Mouse (Mus musculus) G1E (cell line): Measurements from ENCODE around the gene Timp4. TPM values are rescaled to one million over a fixed set of nuclear protein-coding genes. Genes with fewer than 3 reads are reported as not detected.

Experiments used
- ATAC-seq: 2 replicates; pipeline ENCODE4 v1.8.0; 2016; ENCODE audit warnings: mild to moderate bottlenecking; ENCODE audit not compliant: insufficient number of reproducible peaks, poor library complexity, low FRiP score, severe bottlenecking; ENCODE audit errors: extremely low read depth
- DNase-seq: peaks from one replicate; pipeline ENCODE4 v3.0.0; 2012; ENCODE audit warnings: low spot score
- H3K27me3 ChIP-seq: 2 replicates; pipeline ENCODE4 v1.6.1; 2012; ENCODE audit warnings: mild to moderate bottlenecking, low read length, inconsistent platforms; ENCODE audit not compliant: insufficient read depth
- H3K36me3 ChIP-seq: replicated peaks from 2 replicates; pipeline ENCODE3; 2012; ENCODE audit warnings: mild to moderate bottlenecking, inconsistent platforms
- H3K4me1 ChIP-seq: 2 replicates; pipeline ENCODE4 v1.6.1; 2012; ENCODE audit warnings: low read depth, low read length, inconsistent platforms, mixed read lengths; ENCODE audit not compliant: insufficient read depth
- H3K4me3 ChIP-seq: 2 replicates; pipeline ENCODE4 v1.5.1; 2012; ENCODE audit warnings: low read depth, mild to moderate bottlenecking, inconsistent platforms, low read length, moderate library complexity, mixed read lengths
- H3K9me3 ChIP-seq: replicated peaks from 2 replicates; pipeline ENCODE4 v1.6.1; 2012; ENCODE audit warnings: inconsistent platforms
- CTCF ChIP-seq: IDR thresholded peaks from 2 replicates; pipeline ENCODE4 v1.5.1; 2012; ENCODE audit warnings: low read depth, low read length, inconsistent platforms, mixed read lengths
- GATA1 ChIP-seq: IDR thresholded peaks from 2 replicates; pipeline ENCODE4 v1.6.1; 2012; ENCODE audit warnings: borderline replicate concordance, low read length, inconsistent platforms, mixed read lengths
- GATA2 ChIP-seq: IDR thresholded peaks from 2 replicates; pipeline ENCODE4 v1.6.1; 2012; ENCODE audit warnings: low read depth, low read length, inconsistent platforms, borderline replicate concordance
- POLR2AphosphoS5 ChIP-seq: IDR thresholded peaks from 2 replicates; pipeline ENCODE4 v1.6.1; 2012; ENCODE audit warnings: low read depth, low read length, inconsistent platforms; ENCODE audit not compliant: insufficient replicate concordance
- TAL1 ChIP-seq: conservative IDR thresholded peaks from 2 replicates; pipeline ENCODE4 v1.6.1; 2012; ENCODE audit warnings: low read depth, low read length, inconsistent platforms, mixed read lengths
- polyA plus RNA-seq: library from polyadenylated mRNA; stranded (reverse); fragments of >175 nt; gene quantifications from 2 replicates; pipeline ENCODE4 v1.2.3, GENCODE M21; 2012
- total RNA-seq, 2 experiments: library from RNA; stranded (forward) in 1 of 2; stranded (reverse) in 1 of 2; fragments of 200-1000 nt in 1 of 2; fragments of >200 nt in 1 of 2; fragmentation: Nextera tagmentation in 1 of 2; gene quantifications; 2 replicates each; pipeline ENCODE4 v1.2.3; 2014 to 2017

Gene Timp4
- total and polyA plus RNA-seq, 3 experiments, result 0.11 TPM; not detected in 2

DNA sequence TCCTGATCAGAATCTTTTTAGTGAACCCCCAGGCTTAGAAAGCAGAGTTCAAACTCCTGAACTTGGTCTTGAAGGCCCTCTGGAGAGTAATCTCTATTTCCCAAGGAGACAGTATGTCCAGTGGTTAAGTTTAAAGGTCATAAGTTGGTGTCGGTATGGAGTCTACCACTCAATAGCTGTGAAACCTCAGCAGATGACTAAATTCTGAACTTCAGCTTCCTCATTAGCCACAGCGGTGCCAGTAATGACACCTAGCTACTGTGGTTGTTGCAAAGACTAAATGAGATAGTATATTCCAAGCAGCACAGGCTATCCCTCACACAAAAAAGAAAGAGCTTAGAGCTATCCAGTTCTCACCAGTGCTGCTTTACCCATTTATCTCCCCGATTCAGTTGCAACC is 36.2 kb upstream of the Timp4 start:
- ATAC-seq (no peak), DNase-seq (no peak)
- no peaks in the 10 kb centered on the region for H3K36me3 ChIP-seq
- no peak overlapping the region for H3K4me3 ChIP-seq
- TF ChIP-seq GATA1 (no peak), CTCF (no peak), GATA2 (no peak), POLR2AphosphoS5 (no peak), TAL1 (no peak)
- no peaks in the 10 kb centered on the region for H3K9me3 ChIP-seq
- H3K27me3 ChIP-seq, result peaks cover 6% of the 10 kb centered on the region; the same call in 1 of the 2 replicates
- H3K4me1 ChIP-seq, result no peaks in the 10 kb centered on the region

DNA sequence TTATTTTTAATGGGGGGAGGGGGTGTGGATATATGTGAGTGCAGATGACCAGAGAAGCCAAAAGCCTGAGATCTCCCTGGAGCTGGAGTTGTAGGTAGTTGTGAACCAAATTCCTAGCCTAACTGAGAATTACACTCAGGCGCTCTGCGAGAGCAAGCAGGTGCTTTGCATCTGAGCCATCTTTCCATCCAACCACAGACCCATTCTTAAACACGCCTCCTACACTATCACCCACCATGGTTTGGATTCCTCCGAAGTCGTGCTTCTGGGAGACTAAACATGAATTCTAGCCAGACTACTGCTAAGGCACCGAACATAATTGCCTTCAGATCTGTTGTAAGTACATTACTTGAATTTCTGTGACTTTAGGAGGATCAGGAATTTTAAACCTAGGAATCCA is 34.4 kb upstream of the Timp4 start:
- TF ChIP-seq GATA1 (no peak), CTCF (no peak), GATA2 (no peak), POLR2AphosphoS5 (no peak), TAL1 (no peak)
- no peak for DNase-seq
- Histone ChIP-seq H3K36me3 (no peaks in the 10 kb centered on the region), H3K4me3 (no peak overlapping the region), H3K9me3 (no peaks in the 10 kb centered on the region), H3K4me1 (no peaks in the 10 kb centered on the region), H3K27me3 (peaks cover 2% of the 10 kb centered on the region; the same call in 1 of the 2 replicates)
- ATAC-seq, result no peak

DNA sequence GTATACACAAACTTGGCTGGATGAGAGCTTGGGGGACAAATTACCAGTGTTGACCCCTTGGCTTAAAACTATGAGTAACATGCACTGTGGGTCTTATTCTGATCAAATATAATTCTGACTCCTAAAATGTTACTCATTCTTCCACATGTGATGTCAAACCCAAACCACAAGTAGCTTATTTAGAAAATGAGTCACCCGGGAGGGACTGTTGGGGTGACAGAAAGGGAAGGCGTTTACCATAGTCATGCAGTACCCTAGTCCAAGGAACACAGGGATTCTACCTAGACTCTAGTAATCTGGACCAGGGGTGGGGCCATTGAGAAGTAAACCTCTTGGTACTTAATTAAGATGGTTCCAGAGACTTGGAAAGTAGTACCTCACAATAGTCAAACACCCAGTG is 32.1 kb upstream of the Timp4 start:
- H3K4me3 ChIP-seq, result no peak overlapping the region
- DNase-seq (no peak), ATAC-seq (no peak)
- H3K4me1 ChIP-seq, result no peaks in the 10 kb centered on the region
- TF ChIP-seq POLR2AphosphoS5 (no peak), GATA1 (no peak), GATA2 (no peak), CTCF (no peak), TAL1 (no peak)
- no peaks in the 10 kb centered on the region for H3K36me3 ChIP-seq
- H3K9me3 ChIP-seq, result no peaks in the 10 kb centered on the region
- H3K27me3 ChIP-seq, result peaks cover 2% of the 10 kb centered on the region; the same call in 1 of the 2 replicates

DNA sequence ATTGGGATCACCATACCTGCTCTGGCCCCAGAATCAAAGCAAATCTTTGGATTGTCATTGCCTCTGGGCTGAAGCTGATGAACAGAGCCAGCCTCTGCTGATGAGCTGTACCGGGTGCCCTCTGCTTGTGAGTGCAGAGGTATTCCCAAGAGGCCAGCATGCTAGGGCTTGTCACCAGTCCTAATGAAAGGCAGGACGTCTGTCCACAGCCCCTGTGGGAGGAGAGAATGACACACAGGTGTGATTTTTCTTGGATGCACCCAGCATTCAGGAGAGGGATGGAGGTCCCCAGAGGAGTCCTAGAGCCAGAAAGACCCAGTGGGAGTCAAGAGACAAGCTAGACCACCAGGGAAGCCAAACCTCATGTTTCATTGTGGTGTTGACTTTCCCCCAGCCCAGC is 27.6 kb upstream of the Timp4 start:
- ATAC-seq (no peak), DNase-seq (no peak)
- Histone ChIP-seq H3K27me3 (peaks cover 11% of the 10 kb centered on the region; the same call in 1 of the 2 replicates), H3K4me1 (no peaks in the 10 kb centered on the region), H3K36me3 (no peaks in the 10 kb centered on the region), H3K4me3 (no peak overlapping the region), H3K9me3 (no peaks in the 10 kb centered on the region)
- TF ChIP-seq CTCF, result no peak
- no peak for TF ChIP-seq GATA1
- no peak for TF ChIP-seq TAL1
- no peak for TF ChIP-seq POLR2AphosphoS5
- no peak for TF ChIP-seq GATA2

DNA sequence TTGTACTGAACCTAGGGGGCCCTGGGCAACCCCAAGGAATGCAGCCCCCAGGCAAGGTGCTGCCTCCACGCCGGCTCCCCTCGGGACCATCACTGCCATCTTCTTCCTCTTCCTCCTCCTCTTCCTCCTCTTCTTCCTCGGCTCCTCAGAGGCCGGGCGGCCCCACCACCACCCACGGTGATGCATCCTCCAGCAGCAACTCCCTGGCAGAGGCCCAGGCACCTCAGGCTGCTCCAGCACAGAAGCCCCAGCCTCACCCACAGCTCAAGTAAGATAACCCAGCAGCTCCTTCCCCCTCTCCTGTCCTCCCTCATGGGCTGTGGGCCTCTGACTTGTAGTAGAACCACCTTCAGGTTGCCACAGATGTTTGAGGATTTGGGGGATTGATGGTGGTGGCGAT is 26.1 kb upstream of the Timp4 start:
- TF ChIP-seq CTCF (no peak), GATA1 (no peak), GATA2 (no peak), POLR2AphosphoS5 (no peak), TAL1 (no peak)
- H3K4me1 ChIP-seq, result no peaks in the 10 kb centered on the region
- H3K36me3 ChIP-seq, result no peaks in the 10 kb centered on the region
- no peak overlapping the region for H3K4me3 ChIP-seq
- peaks cover 12% of the 10 kb centered on the region; the same call in 1 of the 2 replicates for H3K27me3 ChIP-seq
- no peaks in the 10 kb centered on the region for H3K9me3 ChIP-seq
- no peak for ATAC-seq
- DNase-seq, result no peak

DNA sequence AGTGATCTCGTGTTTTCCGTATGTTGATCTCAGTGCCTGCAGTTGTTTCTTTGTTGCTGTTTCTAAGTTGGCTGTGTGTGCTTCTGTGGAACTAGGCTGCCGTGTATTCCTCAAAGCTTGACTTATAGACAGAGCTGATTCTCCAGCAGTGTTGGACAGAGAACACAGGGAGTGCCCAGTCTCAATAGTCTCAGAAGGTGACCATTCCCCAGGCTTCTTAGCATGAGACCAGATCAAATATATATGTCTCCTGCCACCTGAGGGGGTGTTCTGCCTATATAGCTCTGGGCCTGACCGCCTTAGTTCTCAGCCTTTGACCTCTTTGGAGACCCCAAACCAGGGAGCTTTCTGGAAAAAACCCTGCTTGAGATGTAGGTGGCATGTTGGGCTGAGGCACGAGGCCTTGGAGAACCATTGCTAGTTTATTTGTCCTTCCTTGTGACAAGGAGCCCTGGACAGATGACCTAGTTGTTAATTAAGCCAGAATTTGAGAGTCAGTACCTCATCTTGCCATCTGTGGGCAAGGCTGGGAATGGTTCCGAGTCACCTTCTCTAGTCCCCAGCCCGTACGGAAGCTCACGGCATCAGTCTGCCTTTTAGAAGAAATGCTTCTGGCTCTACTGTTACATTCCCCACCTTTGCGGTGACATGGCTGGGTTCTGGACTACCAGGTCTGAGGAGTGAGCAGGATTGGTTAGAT is 23.3 kb upstream of the Timp4 start:
- DNase-seq (no peak), ATAC-seq (no peak)
- Histone ChIP-seq H3K36me3 (no peaks in the 10 kb centered on the region), H3K4me3 (no peak overlapping the region), H3K9me3 (no peaks in the 10 kb centered on the region), H3K27me3 (peaks cover 18% of the 10 kb centered on the region; the same call in 1 of the 2 replicates), H3K4me1 (no peaks in the 10 kb centered on the region)
- TF ChIP-seq TAL1 (no peak), GATA2 (no peak), CTCF (no peak), GATA1 (no peak), POLR2AphosphoS5 (no peak)
